Mouse (Mus musculus): ENCODE results near the gene Rapgef4. TPM values are rescaled to one million over a fixed set of nuclear protein-coding genes. Genes with fewer than 3 reads are reported as not detected.
"Not testable (repeated sequence)": the region's sequence is repeated elsewhere in the genome, so short reads cannot be mapped to it uniquely, and the experiment has no call there.

Gene Rapgef4
- total and polyA plus RNA-seq, 2 experiments from 2014 or later: 27.0 to 58.7 TPM

GRCm38 (mm10) chr2:72070086-72070485 lies 89.0 kb downstream of the Rapgef4 start:
- 82% methylated on average over 8 of the region's 8 CpGs for WGBS
- Histone ChIP-seq H3K9me3 (ENCODE audit: low read length) (no peaks in the 10 kb centered on the region), H3K9ac (no peak overlapping the region), H3K36me3 (ENCODE audit: insufficient read depth) (no peaks in the 10 kb centered on the region), H3K27ac (ENCODE audit: low read depth, low read length) (no peak overlapping the region), H3K4me2 (ENCODE audit: low read depth) (no peak overlapping the region), H3K27me3 (ENCODE audit: insufficient read depth, low read length) (no peaks in the 10 kb centered on the region), H3K4me1 (ENCODE audit: insufficient read depth) (no peaks in the 10 kb centered on the region), H3K4me3 (ENCODE audit: low read depth, low read length) (no peak overlapping the region)
- TF ChIP-seq CTCF (IDR thresholded peaks at IDR 0.05; ENCODE audit: low read depth): no peak
- no peak for ATAC-seq
- DNase-seq: no peak

- not testable (repeated sequence) for H3K36me3 ChIP-seq (ENCODE audit: insufficient read depth); H3K4me2 ChIP-seq (ENCODE audit: low read depth); DNase-seq; ATAC-seq; H3K4me1 ChIP-seq (ENCODE audit: insufficient read depth); H3K27ac ChIP-seq (ENCODE audit: low read depth, low read length); H3K27me3 ChIP-seq (ENCODE audit: insufficient read depth, low read length); H3K9me3 ChIP-seq (ENCODE audit: low read length); H3K4me3 ChIP-seq (ENCODE audit: low read depth, low read length); H3K9ac ChIP-seq
- 64% methylated on average over 1 of the region's 1 CpGs for WGBS
These were observed 92.1 kb downstream of the Rapgef4 start for GRCm38 (mm10) chr2:72073121-72073520.

GRCm38 (mm10) chr2:72074999-72075561 lies 94.0 kb downstream of the Rapgef4 start:
- DNase-seq: no peak
- Histone ChIP-seq H3K27me3 (ENCODE audit: insufficient read depth, low read length) (no peaks in the 10 kb centered on the region), H3K9me3 (ENCODE audit: low read length) (no peaks in the 10 kb centered on the region), H3K36me3 (ENCODE audit: insufficient read depth) (no peaks in the 10 kb centered on the region), H3K27ac (ENCODE audit: low read depth, low read length) (no peak overlapping the region), H3K9ac (no peak overlapping the region), H3K4me2 (ENCODE audit: low read depth) (no peak overlapping the region), H3K4me1 (ENCODE audit: insufficient read depth) (no peaks in the 10 kb centered on the region), H3K4me3 (ENCODE audit: low read depth, low read length) (no peak overlapping the region)
- no peak for TF ChIP-seq CTCF (IDR thresholded peaks at IDR 0.05; ENCODE audit: low read depth)
- ATAC-seq: no peak
- WGBS: 83% methylated on average over 10 of the region's 10 CpGs

- no peak for TF ChIP-seq CTCF (IDR thresholded peaks at IDR 0.05; ENCODE audit: low read depth)
- Histone ChIP-seq H3K9me3 (ENCODE audit: low read length) (no peaks in the 10 kb centered on the region), H3K27ac (ENCODE audit: low read depth, low read length) (no peak overlapping the region; the same call in 1 of the 2 replicates), H3K4me1 (ENCODE audit: insufficient read depth) (no peaks in the 10 kb centered on the region), H3K9ac (no peak overlapping the region), H3K27me3 (ENCODE audit: insufficient read depth, low read length) (no peaks in the 10 kb centered on the region), H3K36me3 (ENCODE audit: insufficient read depth) (no peaks in the 10 kb centered on the region), H3K4me3 (ENCODE audit: low read depth, low read length) (no peak overlapping the region), H3K4me2 (ENCODE audit: low read depth) (no peak overlapping the region)
- DNase-seq (no peak), ATAC-seq (no peak)
- WGBS: 73% methylated on average over 3 of the region's 3 CpGs
These were observed 96.6 kb downstream of the Rapgef4 start for GRCm38 (mm10) chr2:72077490-72078139.

GRCm38 (mm10) chr2:72078140-72078521 lies 97.1 kb downstream of the Rapgef4 start:
- 54% methylated on average over 6 of the region's 6 CpGs for WGBS
- H3K4me3 ChIP-seq (ENCODE audit: low read depth, low read length): no peak overlapping the region
- TF ChIP-seq CTCF (IDR thresholded peaks at IDR 0.05; ENCODE audit: low read depth): no peak
- DNase-seq (no peak), ATAC-seq (peak; percentile 62; the same call in 1 of the 2 replicates)
- H3K27me3 ChIP-seq (ENCODE audit: insufficient read depth, low read length): no peaks in the 10 kb centered on the region
- H3K9ac ChIP-seq: no peak overlapping the region
- no peaks in the 10 kb centered on the region for H3K9me3 ChIP-seq (ENCODE audit: low read length)
- H3K4me2 ChIP-seq (ENCODE audit: low read depth): no peak overlapping the region
- H3K4me1 ChIP-seq (ENCODE audit: insufficient read depth): no peaks in the 10 kb centered on the region
- H3K27ac ChIP-seq (ENCODE audit: low read depth, low read length): no peak overlapping the region; the same call in 1 of the 2 replicates
- no peaks in the 10 kb centered on the region for H3K36me3 ChIP-seq (ENCODE audit: insufficient read depth)

- Histone ChIP-seq H3K9ac (no peak overlapping the region), H3K27ac (ENCODE audit: low read depth, low read length) (no peak overlapping the region), H3K36me3 (ENCODE audit: insufficient read depth) (no peaks in the 10 kb centered on the region), H3K9me3 (ENCODE audit: low read length) (no peaks in the 10 kb centered on the region), H3K4me3 (ENCODE audit: low read depth, low read length) (no peak overlapping the region), H3K27me3 (ENCODE audit: insufficient read depth, low read length) (no peaks in the 10 kb centered on the region), H3K4me1 (ENCODE audit: insufficient read depth) (no peaks in the 10 kb centered on the region), H3K4me2 (ENCODE audit: low read depth) (no peak overlapping the region)
- ATAC-seq (no peak), DNase-seq (no peak)
- WGBS: 84% methylated on average over 8 of the region's 8 CpGs
- TF ChIP-seq CTCF (IDR thresholded peaks at IDR 0.05; ENCODE audit: low read depth): no peak
These were observed 98.1 kb downstream of the Rapgef4 start for GRCm38 (mm10) chr2:72079110-72079509.

GRCm38 (mm10) chr2:72082846-72083245 lies 101.8 kb downstream of the Rapgef4 start:
- no peak overlapping the region for H3K27ac ChIP-seq (ENCODE audit: low read depth, low read length)
- H3K27me3 ChIP-seq (ENCODE audit: insufficient read depth, low read length): no peaks in the 10 kb centered on the region
- no peak overlapping the region for H3K4me2 ChIP-seq (ENCODE audit: low read depth)
- H3K9ac ChIP-seq: no peak overlapping the region
- no peak for ATAC-seq
- 87% methylated on average over 4 of the region's 4 CpGs for WGBS
- H3K4me3 ChIP-seq (ENCODE audit: low read depth, low read length): no peak overlapping the region
- H3K36me3 ChIP-seq (ENCODE audit: insufficient read depth): no peaks in the 10 kb centered on the region
- H3K4me1 ChIP-seq (ENCODE audit: insufficient read depth): no peaks in the 10 kb centered on the region
- DNase-seq: no peak
- TF ChIP-seq CTCF (IDR thresholded peaks at IDR 0.05; ENCODE audit: low read depth): no peak
- H3K9me3 ChIP-seq (ENCODE audit: low read length): no peaks in the 10 kb centered on the region
